Mouse (Mus musculus) right cerebral cortex, postnatal 14 days (tissue): ENCODE results near the gene Slc25a5.
"Not testable (repeated sequence)": the region's sequence is repeated elsewhere in the genome, so short reads cannot be mapped to it uniquely, and the experiment has no call there.

Experiments
- DNase-seq: peaks from one replicate; pipeline ENCODE4 v3.0.0; 2022

Slc25a5 gene

GRCm38 (mm10) chrX:36795424-36796162, at the start of gene Slc25a5:
Gene Slc25a5, plus strand, starts transcription at chrX:36795651.
- peak; percentile 79 for DNase-seq

GRCm38 (mm10) chrX:36746789-36747188, 48.7 kb upstream of the Slc25a5 start:
- DNase-seq, result no peak

- no peak for DNase-seq
These were observed 46.9 kb upstream of the Slc25a5 start for GRCm38 (mm10) chrX:36748573-36748972.

DNA sequence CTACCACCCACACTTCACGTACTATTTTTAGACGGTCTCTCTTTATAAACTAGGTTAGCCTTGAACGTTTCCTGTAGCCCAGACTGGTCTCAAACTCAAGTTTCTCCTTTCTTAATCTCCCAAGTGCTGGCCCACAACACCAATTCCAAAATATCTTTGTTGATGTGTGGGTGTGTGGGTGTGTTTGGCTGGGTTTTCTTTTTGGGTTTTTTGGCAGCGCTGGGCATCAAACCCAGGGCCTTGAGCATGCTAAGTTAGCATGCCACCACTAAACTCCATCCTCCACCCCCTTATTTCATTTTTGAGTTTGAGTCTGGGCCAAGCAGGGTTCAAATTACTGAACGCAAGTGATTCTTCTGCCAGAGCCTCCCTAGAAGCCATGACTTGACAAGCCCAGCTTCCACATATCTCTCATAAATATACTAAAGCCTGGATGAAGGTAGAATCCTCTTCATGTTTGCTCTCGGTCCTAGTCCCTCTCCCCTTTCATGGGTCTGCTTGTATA, 46.1 kb upstream of the Slc25a5 start:
- DNase-seq, result no peak

DNA sequence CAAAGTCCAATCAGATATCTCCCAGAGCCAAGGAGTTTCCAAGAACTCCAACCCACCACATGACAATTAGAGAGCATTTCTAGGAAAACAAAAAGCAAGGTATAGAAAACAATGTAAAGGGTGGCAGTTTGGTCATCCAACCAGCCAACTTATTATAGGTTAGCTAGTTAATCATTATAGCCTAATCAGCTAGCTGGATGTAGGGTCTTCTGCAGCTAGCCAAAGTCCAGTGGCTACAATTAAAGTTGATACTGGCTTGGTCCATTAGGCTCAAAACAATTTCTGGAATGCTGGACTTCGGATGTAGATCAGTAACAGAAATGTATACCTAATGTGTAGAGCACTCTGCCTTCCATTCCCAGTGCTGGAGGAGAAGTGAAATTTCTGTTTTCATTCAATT, 44.9 kb upstream of the Slc25a5 start:
- DNase-seq, result no peak

GRCm38 (mm10) chrX:36752586-36752985, 42.9 kb upstream of the Slc25a5 start:
- no peak for DNase-seq

DNA sequence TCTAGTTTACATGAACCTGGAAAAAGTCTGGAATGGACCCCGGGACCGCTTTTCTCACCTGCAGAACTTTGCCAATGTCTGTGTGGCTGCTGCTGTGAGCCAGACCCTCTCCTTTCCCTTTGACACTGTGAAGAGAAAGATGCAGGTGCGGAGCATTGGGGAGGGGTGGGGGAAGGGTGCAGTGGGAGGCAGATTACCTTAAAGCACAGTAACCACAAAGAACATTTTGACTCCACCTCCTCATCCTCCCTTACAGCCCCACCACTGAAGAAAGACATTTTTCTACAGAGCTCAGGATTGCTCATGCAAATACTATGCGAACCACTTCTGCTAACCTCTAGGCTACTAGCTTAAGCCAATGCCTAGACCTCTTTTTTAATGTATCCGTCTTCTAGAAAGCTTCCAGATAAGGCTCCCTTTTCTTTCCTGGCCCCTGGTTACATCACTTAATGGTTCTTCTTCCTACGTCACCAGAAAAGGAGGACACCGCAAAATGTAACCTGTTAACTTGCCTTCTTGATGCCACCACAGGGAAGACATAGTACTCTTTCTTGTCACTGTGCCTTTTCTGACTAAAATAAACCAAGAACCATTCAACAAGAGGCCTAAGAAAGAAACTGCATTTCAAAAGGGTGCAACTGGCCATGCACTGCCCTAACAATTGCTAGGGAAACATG, 37.5 kb upstream of the Slc25a5 start:
- no peak for DNase-seq

GRCm38 (mm10) chrX:36758566-36758965, 36.9 kb upstream of the Slc25a5 start:
- no peak for DNase-seq

GRCm38 (mm10) chrX:36760946-36761635, 34.4 kb upstream of the Slc25a5 start:
- DNase-seq, result peak; percentile 23

- DNase-seq, result no peak
These were observed 33.2 kb upstream of the Slc25a5 start for GRCm38 (mm10) chrX:36762289-36762688.

- DNase-seq, result no peak
These were observed 32.6 kb upstream of the Slc25a5 start for GRCm38 (mm10) chrX:36762894-36763293.

DNA sequence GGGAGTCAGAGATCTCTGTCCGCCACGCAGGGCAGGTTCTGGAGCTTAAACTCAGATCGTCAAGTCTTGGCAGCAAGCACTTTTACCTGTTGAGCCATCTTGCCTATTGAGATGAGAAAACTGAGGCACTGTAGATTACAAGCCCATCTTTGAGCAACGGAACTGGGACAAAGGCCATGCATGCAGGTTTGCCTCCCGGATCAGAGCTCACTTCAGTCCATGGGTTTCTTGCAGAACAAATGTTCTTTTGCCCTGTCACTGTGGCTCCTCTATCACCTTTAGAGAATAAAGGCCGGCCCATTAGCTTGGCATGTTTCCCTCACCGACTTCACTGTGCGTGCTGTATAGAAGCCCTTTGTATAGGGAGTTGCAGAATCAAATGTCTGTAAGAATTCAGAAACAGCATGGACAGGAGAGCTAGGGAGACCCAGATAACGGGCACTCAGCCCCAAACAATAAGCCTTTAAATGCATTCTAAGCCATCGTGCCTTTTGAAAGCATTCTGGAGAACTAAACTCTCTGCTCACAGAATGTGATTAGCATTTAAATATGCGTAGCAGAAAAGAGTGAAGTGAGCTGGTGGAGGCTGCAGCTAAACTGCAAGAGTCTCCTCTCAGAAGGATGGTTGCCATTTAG, 32.0 kb upstream of the Slc25a5 start:
- DNase-seq, result no peak

- DNase-seq, result no peak
These were observed 31.5 kb upstream of the Slc25a5 start for GRCm38 (mm10) chrX:36763934-36764317.

DNA sequence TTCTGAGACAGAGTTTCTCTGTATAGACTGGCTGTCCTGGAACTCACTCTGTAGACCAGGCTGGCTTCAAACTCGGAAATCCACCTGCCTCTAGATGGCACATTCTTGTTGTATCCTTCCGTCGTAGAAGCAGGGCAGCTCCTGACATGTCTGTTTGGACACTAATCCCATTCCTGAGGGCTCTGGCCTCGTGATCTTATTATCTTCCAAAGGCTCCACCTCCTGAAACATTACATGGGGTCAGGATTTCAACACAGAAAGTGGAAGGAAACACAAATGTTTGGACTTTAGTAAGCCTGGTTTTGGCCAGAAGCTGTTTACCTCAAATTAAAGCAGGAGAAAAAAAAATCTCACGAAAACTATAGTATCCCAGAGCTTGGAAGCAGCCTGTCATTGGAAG, 28.1 kb upstream of the Slc25a5 start:
- DNase-seq, result no peak

- no peak for DNase-seq
These were observed 22.9 kb upstream of the Slc25a5 start for GRCm38 (mm10) chrX:36772591-36772990.

DNA sequence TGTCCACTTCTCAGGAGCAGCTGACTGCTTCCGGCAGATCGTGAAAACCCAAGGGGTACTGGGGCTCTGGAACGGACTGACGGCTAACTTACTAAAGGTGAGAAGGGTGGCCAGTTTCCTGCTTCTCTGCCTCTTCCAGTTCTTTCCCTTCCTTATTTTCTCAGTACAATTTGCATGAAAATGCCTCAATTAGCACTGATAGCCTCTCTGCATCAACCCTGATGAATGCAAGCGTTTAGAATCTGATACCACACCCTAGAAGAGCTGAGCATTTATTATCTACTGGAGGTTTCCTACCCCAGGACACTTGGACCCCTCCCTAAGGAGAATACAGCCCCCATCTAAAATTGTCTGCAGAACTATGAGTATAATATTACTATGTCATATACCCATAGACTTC, 19.9 kb upstream of the Slc25a5 start:
- DNase-seq, result no peak

- DNase-seq, result no peak
These were observed 17.8 kb upstream of the Slc25a5 start for GRCm38 (mm10) chrX:36777694-36778093.

- DNase-seq, result no peak
These were observed 6.1 kb upstream of the Slc25a5 start for GRCm38 (mm10) chrX:36789360-36789759.

DNA sequence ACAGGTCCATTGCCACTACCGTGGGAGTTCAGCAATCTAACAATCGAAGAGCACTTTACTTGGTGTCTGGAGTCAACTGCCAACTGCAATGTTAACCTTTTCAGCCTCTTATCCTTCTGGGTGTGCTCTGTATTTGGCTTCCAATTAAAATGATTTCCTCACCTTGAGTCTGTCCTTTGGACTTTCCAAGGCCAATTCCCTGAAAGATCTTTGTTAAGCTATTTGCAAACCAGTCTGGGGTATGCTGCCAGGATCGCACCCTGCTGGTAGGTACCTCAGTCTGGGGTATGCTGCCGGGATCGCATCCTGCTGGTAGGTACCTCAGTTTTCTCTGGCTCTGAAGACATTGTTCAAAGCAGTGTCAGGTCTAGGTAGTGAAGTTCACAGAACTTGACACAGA, 880 bp upstream of the Slc25a5 start:
- no peak for DNase-seq

- peak; percentile 78 for DNase-seq
These were observed 721 bp downstream of the Slc25a5 start for GRCm38 (mm10) chrX:36796163-36796581.

DNA sequence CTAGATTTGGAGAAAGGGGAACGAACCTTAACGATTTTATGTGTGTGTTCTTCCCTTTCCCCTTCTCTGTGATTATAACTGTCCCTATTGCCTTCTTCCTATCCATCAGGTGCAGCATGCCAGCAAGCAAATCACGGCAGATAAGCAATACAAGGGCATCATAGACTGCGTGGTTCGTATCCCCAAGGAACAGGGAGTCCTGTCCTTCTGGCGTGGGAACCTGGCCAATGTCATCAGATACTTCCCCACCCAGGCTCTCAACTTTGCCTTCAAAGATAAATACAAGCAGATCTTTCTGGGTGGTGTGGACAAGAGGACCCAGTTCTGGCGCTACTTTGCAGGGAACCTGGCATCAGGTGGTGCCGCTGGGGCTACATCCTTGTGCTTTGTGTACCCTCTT, 1.3 kb downstream of the Slc25a5 start:
- DNase-seq, result not testable (repeated sequence)

DNA sequence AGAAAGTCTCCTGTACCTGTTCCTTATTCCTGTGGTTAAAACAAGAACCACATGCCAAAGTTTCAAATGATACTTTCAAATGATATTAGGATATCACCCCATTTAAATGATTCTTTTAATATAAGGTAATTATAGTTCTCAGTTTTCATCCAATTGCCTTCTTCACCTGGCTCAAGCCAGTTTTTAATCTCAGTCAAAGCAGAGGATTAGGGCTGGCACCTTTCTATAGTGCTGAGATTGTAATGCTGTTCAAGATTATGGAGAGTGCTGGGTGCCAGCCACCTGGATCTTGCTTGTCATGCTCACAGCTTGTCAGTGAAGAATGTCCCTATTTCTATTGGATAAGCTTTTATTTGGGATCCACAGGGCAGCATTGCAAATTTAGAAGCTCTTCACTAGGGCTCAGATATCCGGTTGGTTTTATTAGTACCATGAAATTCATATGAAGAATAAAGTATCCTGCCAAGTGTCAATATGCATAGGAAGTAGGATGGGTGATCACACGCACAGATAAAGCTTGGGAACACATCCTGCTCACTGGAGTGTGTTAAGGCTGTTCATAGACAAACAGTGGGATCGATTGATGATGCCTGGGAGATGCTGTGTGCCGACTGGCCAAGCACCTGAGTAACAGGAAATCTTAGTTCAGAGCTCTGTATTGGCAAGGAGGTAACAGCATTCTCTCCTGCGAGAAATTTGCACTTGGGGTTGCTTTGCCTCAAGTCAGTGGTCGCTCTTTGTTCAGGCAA, 3.9 kb downstream of the Slc25a5 start:
- no peak for DNase-seq

- no peak for DNase-seq
These were observed 7.7 kb downstream of the Slc25a5 start for GRCm38 (mm10) chrX:36803189-36803588.
